Comparison of ENCODE assay signal across 19 mouse cellular contexts in genomic region chr3:149846941-149847539, GRCm38 (mm10).
A peak's percentile ranks its signal among the peaks of the same experiment; 100 is the strongest.
DNase-seq lines count a peak whose midpoint lies in the region; ATAC-seq and TF ChIP-seq lines count a peak whose summit lies in the region.
"Had no signal": no experiment of that assay in that cellular context is flagged by ENCODE, and none has a peak within 500 bp of the region (broad histone marks: within the 10 kb centered on the region; RNA-seq: fewer than 3 reads in every experiment).

No protein-coding gene starts in this region.

- H3K9me3 ChIP-seq in lung, embryonic 14.5 days (ENCODE audit: low read depth, low read length): no peaks in the 10 kb centered on the region
- no peaks in the 10 kb centered on the region for H3K9me3 ChIP-seq in midbrain, embryonic 11.5 days (ENCODE audit: control insufficient read depth, low read length)
- no peaks in the 10 kb centered on the region for H3K9me3 ChIP-seq in midbrain, postnatal 0 days (ENCODE audit: low read length)
- H3K9me3 ChIP-seq in intestine, embryonic 15.5 days: no peaks in the 10 kb centered on the region
- no peaks in the 10 kb centered on the region for H3K9me3 ChIP-seq in stomach, embryonic 16.5 days (replicated peaks; ENCODE audit: control insufficient read depth, low read length)
- H3K9me3 ChIP-seq: forebrain, embryonic 13.5 days; heart, embryonic 12.5 days; hindbrain, embryonic 12.5 days had no signal

- H3K27ac ChIP-seq in lung, embryonic 14.5 days (ENCODE audit: low read depth): no peak overlapping the region
- H3K27ac ChIP-seq in midbrain, embryonic 11.5 days (ENCODE audit: low read depth, low read length): no peak overlapping the region
- no peak overlapping the region for H3K27ac ChIP-seq in midbrain, postnatal 0 days (ENCODE audit: low read depth, low read length)
- no peak overlapping the region for H3K27ac ChIP-seq in intestine, embryonic 15.5 days
- peak overlapping the region; percentile 47; the same call in 1 of the 2 replicates for H3K27ac ChIP-seq in stomach, embryonic 16.5 days (ENCODE audit: low read length)
- H3K27ac ChIP-seq: forebrain, embryonic 13.5 days; hindbrain, embryonic 12.5 days had no signal

- peak; percentile 62 for DNase-seq in lung, embryonic 14.5 days
- DNase-seq in lung, postnatal 4 days: no peak
- DNase-seq in midbrain, embryonic 11.5 days (ENCODE audit: low spot score, missing footprints): peak; percentile 70
- DNase-seq in midbrain, postnatal 0 days (ENCODE audit: low spot score): no peak
- DNase-seq in ovary, adult 18-20 months (ENCODE audit: low spot score): no peak
- DNase-seq: adrenal gland, adult 2 months; adrenal gland, postnatal 25 days; cerebellum, adult 18-20 months; cerebellum, adult 9-11 months; cerebellum, postnatal 36 days; forebrain, postnatal 0 days; gastrocnemius, postnatal 14 days had no signal

- peaks cover 15% of the 10 kb centered on the region for H3K4me1 ChIP-seq in lung, embryonic 14.5 days (ENCODE audit: insufficient read depth)
- H3K4me1 ChIP-seq in midbrain, embryonic 11.5 days (ENCODE audit: control insufficient read depth, insufficient read depth, low read length): peaks cover 5% of the 10 kb centered on the region; the same call in 1 of the 2 replicates
- peaks cover 4% of the 10 kb centered on the region; the same call in 1 of the 2 replicates for H3K4me1 ChIP-seq in midbrain, postnatal 0 days (ENCODE audit: insufficient read depth, low read length)
- peaks cover 7% of the 10 kb centered on the region for H3K4me1 ChIP-seq in intestine, embryonic 15.5 days (replicated peaks)
- peaks cover 12% of the 10 kb centered on the region for H3K4me1 ChIP-seq in stomach, embryonic 16.5 days (ENCODE audit: control insufficient read depth, insufficient read depth, low read length)

- H3K27me3 ChIP-seq in lung, embryonic 14.5 days (ENCODE audit: insufficient read depth, low read length): no peaks in the 10 kb centered on the region
- no peaks in the 10 kb centered on the region for H3K27me3 ChIP-seq in midbrain, embryonic 11.5 days (ENCODE audit: control insufficient read depth, insufficient read depth, low read length)
- no peaks in the 10 kb centered on the region for H3K27me3 ChIP-seq in midbrain, postnatal 0 days (ENCODE audit: insufficient read depth, low read length)
- no peaks in the 10 kb centered on the region for H3K27me3 ChIP-seq in intestine, embryonic 15.5 days (replicated peaks)
- H3K27me3 ChIP-seq in stomach, embryonic 16.5 days (ENCODE audit: control insufficient read depth, insufficient read depth, low read length): no peaks in the 10 kb centered on the region
- H3K27me3 ChIP-seq: CH12.LX; forebrain, embryonic 13.5 days; heart, embryonic 12.5 days had no signal

- WGBS in lung, embryonic 14.5 days: 31% methylated on average over 7 of the region's 7 CpGs
- 72% methylated on average over 7 of the region's 7 CpGs for WGBS in midbrain, embryonic 11.5 days
- 68% methylated on average over 7 of the region's 7 CpGs for WGBS in midbrain, postnatal 0 days
- 39% methylated on average over 7 of the region's 7 CpGs for WGBS in intestine, embryonic 15.5 days
- 43% methylated on average over 7 of the region's 7 CpGs for whole genome bisulfite sequencing in stomach, embryonic 16.5 days

- TF ChIP-seq CTCF in lung, embryonic 14.5 days (IDR thresholded peaks at IDR 0.05; ENCODE audit: low read depth): no peak
- TF ChIP-seq CTCF in midbrain, postnatal 0 days (IDR thresholded peaks at IDR 0.05): no peak

- peak; percentile 70 for ATAC-seq in lung, embryonic 14.5 days (ENCODE audit: insufficient read depth)
- ATAC-seq in midbrain, embryonic 11.5 days (ENCODE audit: low FRiP score): no peak
- no peak for ATAC-seq in midbrain, postnatal 0 days (ENCODE audit: low FRiP score)
- peak; percentile 43; the same call in 1 of the 2 replicates for ATAC-seq in intestine, embryonic 15.5 days
- peak; percentile 73; the same call in 1 of the 2 replicates for ATAC-seq in stomach, embryonic 16.5 days (ENCODE audit: insufficient read depth, low FRiP score)
- ATAC-seq: forebrain, embryonic 13.5 days; forebrain, postnatal 0 days; hindbrain, embryonic 16.5 days had no signal

- no peaks in the 10 kb centered on the region for H3K36me3 ChIP-seq in lung, embryonic 14.5 days (ENCODE audit: insufficient read depth)
- no peaks in the 10 kb centered on the region for H3K36me3 ChIP-seq in midbrain, embryonic 11.5 days (ENCODE audit: control insufficient read depth, insufficient read depth, low read length)
- H3K36me3 ChIP-seq in midbrain, postnatal 0 days (ENCODE audit: insufficient read depth, low read length): no peaks in the 10 kb centered on the region
- H3K36me3 ChIP-seq in intestine, embryonic 15.5 days: no peaks in the 10 kb centered on the region
- no peaks in the 10 kb centered on the region for H3K36me3 ChIP-seq in stomach, embryonic 16.5 days (ENCODE audit: control insufficient read depth, insufficient read depth, low read length)
- H3K36me3 ChIP-seq: heart, embryonic 12.5 days; hindbrain, embryonic 12.5 days had no signal

- no peak overlapping the region for H3K4me3 ChIP-seq in lung, embryonic 14.5 days (ENCODE audit: low read depth, low read length)
- H3K4me3 ChIP-seq in midbrain, embryonic 11.5 days (ENCODE audit: low read depth, low read length): no peak overlapping the region
- no peak overlapping the region for H3K4me3 ChIP-seq in midbrain, postnatal 0 days (ENCODE audit: low read depth, low read length)
- H3K4me3 ChIP-seq in intestine, embryonic 15.5 days (replicated peaks): no peak overlapping the region
- H3K4me3 ChIP-seq in stomach, embryonic 16.5 days (replicated peaks; ENCODE audit: low read length): no peak overlapping the region
- H3K4me3 ChIP-seq: forebrain, embryonic 13.5 days; heart, embryonic 12.5 days; hindbrain, embryonic 12.5 days had no signal

- H3K9ac ChIP-seq in lung, embryonic 14.5 days: no peak overlapping the region
- no peak overlapping the region for H3K9ac ChIP-seq in midbrain, embryonic 11.5 days (ENCODE audit: low read length)
- no peak overlapping the region for H3K9ac ChIP-seq in midbrain, postnatal 0 days (replicated peaks; ENCODE audit: low read length, poor library complexity, severe bottlenecking)
- H3K9ac ChIP-seq in intestine, embryonic 15.5 days: no peak overlapping the region
- no peak overlapping the region for H3K9ac ChIP-seq in stomach, embryonic 16.5 days (ENCODE audit: low read length)
- H3K9ac ChIP-seq: forebrain, embryonic 13.5 days; forebrain, postnatal 0 days; heart, embryonic 12.5 days; hindbrain, embryonic 12.5 days had no signal

- no peak overlapping the region for H3K4me2 ChIP-seq in lung, embryonic 14.5 days
- no peak overlapping the region for H3K4me2 ChIP-seq in midbrain, embryonic 11.5 days
- no peak overlapping the region for H3K4me2 ChIP-seq in midbrain, postnatal 0 days (ENCODE audit: low read depth, low read length, poor library complexity, severe bottlenecking)
- H3K4me2 ChIP-seq in intestine, embryonic 15.5 days (replicated peaks): no peak overlapping the region
- no peak overlapping the region for H3K4me2 ChIP-seq in stomach, embryonic 16.5 days (ENCODE audit: low read depth, low read length)
- H3K4me2 ChIP-seq: forebrain, embryonic 13.5 days; heart, embryonic 12.5 days; hindbrain, embryonic 12.5 days had no signal

Comparison
In these comparisons a context has a peak if more than half of its experiments do, and no peak if none do; other contexts are left out.
1. DNase-seq: peak in lung, embryonic 14.5 days (single experiment) and midbrain, embryonic 11.5 days (single experiment); none in lung, postnatal 4 days (0 of 2), midbrain, postnatal 0 days (single experiment) and ovary, adult 18-20 months (single experiment).
2. ATAC-seq: peak in lung, embryonic 14.5 days (single experiment), intestine, embryonic 15.5 days (single experiment) and stomach, embryonic 16.5 days (single experiment); none in midbrain, embryonic 11.5 days (single experiment) and midbrain, postnatal 0 days (single experiment).